Mouse (Mus musculus) adipose tissue, adult 10 weeks (tissue): Measurements from ENCODE around the gene Adprm. TPM values are rescaled to one million over a fixed set of nuclear protein-coding genes. Genes with fewer than 3 reads are reported as not detected.

Experiments
- polyA plus RNA-seq: library from polyadenylated mRNA; stranded (reverse); fragments of 350-450 nt; fragmentation: Illumina TruSeq; extraction: RNeasy Lipid Tissue Mini Kit (QIAGEN cat#74804); gene quantifications from one replicate; pipeline ENCODE4 v1.2.3, GENCODE M21; 2014; ENCODE audit warnings: low read depth, low replicate concordance

Adprm gene
- polyA plus RNA-seq = 19.8 TPM

GRCm38 (mm10) chr11:67052321-67052952 is at the start of gene Adprm, which contains the start of gene Sco1:
Adprm (minus strand) TSS chr11:67052594.
Sco1 (plus strand) TSS chr11:67052670.

GRCm38 (mm10) chr11:67078000-67078399 is 25.6 kb upstream of the Adprm start, which contains the start of gene Myh3:
Myh3 (plus strand) TSS chr11:67078300.

GRCm38 (mm10) chr11:67024867-67025477 is 27.4 kb downstream of the Adprm start, which contains the start of gene Tmem220:
Tmem220 (plus strand) TSS chr11:67025154.

Other genes starting within 250 kb of the Adprm start
- gene Pirt, start 140.6 kb downstream of the Adprm start, polyA plus RNA-seq = 1.1 TPM
- gene Tmem238l, start 96.0 kb downstream of the Adprm start, polyA plus RNA-seq = 49.3 TPM
- 6.7 TPM for gene Tmem220, start 27.4 kb downstream of the Adprm start, polyA plus RNA-seq
- gene Sco1, start 76 bp upstream of the Adprm start, polyA plus RNA-seq = 7.9 TPM
- gene Myh3, start 25.7 kb upstream of the Adprm start, polyA plus RNA-seq = 0.05 TPM
- 0.11 TPM for gene Myh2, start 118.4 kb upstream of the Adprm start, polyA plus RNA-seq
- 1.0 TPM for gene Myh1, start 147.5 kb upstream of the Adprm start, polyA plus RNA-seq
- not detected for gene Myh4, start 185.4 kb upstream of the Adprm start, polyA plus RNA-seq
- gene Myh8, start 224.5 kb upstream of the Adprm start, polyA plus RNA-seq = not detected